Mouse (Mus musculus): ENCODE results near the gene Tcte2. TPM values are rescaled to one million over a fixed set of nuclear protein-coding genes. Genes with fewer than 3 reads are reported as not detected.

Tcte2 gene
- polyA plus RNA-seq, 1 experiment from 2014 or later, result 5.0 TPM

GRCm38 (mm10) chr17:13746330-13746729 is 15.3 kb downstream of the Tcte2 start:
- Histone ChIP-seq H3K36me3 (ENCODE audit: control insufficient read depth, insufficient read depth, low read length) (no peaks in the 10 kb centered on the region), H3K27ac (replicated peaks in 1 of 2; ENCODE audit: control insufficient read depth in 1 of 2, insufficient read depth in 1 of 2, low read depth in 2 of 2, low read length in 2 of 2) (no peak overlapping the region), H3K9me3 (ENCODE audit: control insufficient read depth, low read length) (no peaks in the 10 kb centered on the region), H3K9ac (ENCODE audit: low read length) (no peak overlapping the region), H3K4me1 (ENCODE audit: control insufficient read depth in 2 of 2, insufficient read depth in 2 of 2, low read length in 2 of 2) (peaks cover 28 to 40% of the 10 kb centered on the region in 2 experiments), H3K4me3 (ENCODE audit: control insufficient read depth in 1 of 2, insufficient read depth in 1 of 2, low read depth in 1 of 2, low read length in 2 of 2) (no peak overlapping the region), H3K4me2 (ENCODE audit: low read length) (no peak overlapping the region), H3K27me3 (ENCODE audit: control insufficient read depth, insufficient read depth, low read length) (no peaks in the 10 kb centered on the region)
- 61% methylated on average over 6 of the region's 6 CpGs for whole genome bisulfite sequencing
- no peak for ATAC-seq (ENCODE audit: insufficient number of reproducible peaks, insufficient read depth, low FRiP score, low read depth)

- Histone ChIP-seq H3K27ac (replicated peaks in 1 of 2; ENCODE audit: control insufficient read depth in 1 of 2, insufficient read depth in 1 of 2, low read depth in 2 of 2, low read length in 2 of 2) (peak overlapping the region; percentile 3 to 46; a peak in 2 of 4 replicates), H3K36me3 (ENCODE audit: control insufficient read depth, insufficient read depth, low read length) (no peaks in the 10 kb centered on the region), H3K9ac (ENCODE audit: low read length) (no peak overlapping the region), H3K4me2 (ENCODE audit: low read length) (no peak overlapping the region), H3K27me3 (ENCODE audit: control insufficient read depth, insufficient read depth, low read length) (no peaks in the 10 kb centered on the region), H3K9me3 (ENCODE audit: control insufficient read depth, low read length) (no peaks in the 10 kb centered on the region), H3K4me3 (ENCODE audit: control insufficient read depth in 1 of 2, insufficient read depth in 1 of 2, low read depth in 1 of 2, low read length in 2 of 2) (no peak overlapping the region), H3K4me1 (ENCODE audit: control insufficient read depth in 2 of 2, insufficient read depth in 2 of 2, low read length in 2 of 2) (peaks cover 32 to 49% of the 10 kb centered on the region in 2 experiments)
- 43% methylated on average over 2 of the region's 2 CpGs for WGBS
- no peak for ATAC-seq (ENCODE audit: insufficient number of reproducible peaks, insufficient read depth, low FRiP score, low read depth)
Observed at GRCm38 (mm10) chr17:13745373-13745772, 16.3 kb downstream of the Tcte2 start.

GRCm38 (mm10) chr17:13744824-13745223 is 16.8 kb downstream of the Tcte2 start:
- Histone ChIP-seq H3K27me3 (ENCODE audit: control insufficient read depth, insufficient read depth, low read length) (no peaks in the 10 kb centered on the region), H3K4me1 (ENCODE audit: control insufficient read depth in 2 of 2, insufficient read depth in 2 of 2, low read length in 2 of 2) (peaks cover 32 to 52% of the 10 kb centered on the region in 2 experiments), H3K27ac (replicated peaks in 1 of 2; ENCODE audit: control insufficient read depth in 1 of 2, insufficient read depth in 1 of 2, low read depth in 2 of 2, low read length in 2 of 2) (peak overlapping the region; percentile 3 to 46; a peak in 3 of 4 replicates), H3K36me3 (ENCODE audit: control insufficient read depth, insufficient read depth, low read length) (no peaks in the 10 kb centered on the region), H3K4me2 (ENCODE audit: low read length) (no peak overlapping the region), H3K9me3 (ENCODE audit: control insufficient read depth, low read length) (no peaks in the 10 kb centered on the region), H3K4me3 (ENCODE audit: control insufficient read depth in 1 of 2, insufficient read depth in 1 of 2, low read depth in 1 of 2, low read length in 2 of 2) (no peak overlapping the region), H3K9ac (ENCODE audit: low read length) (no peak overlapping the region)
- 16% methylated on average over 4 of the region's 4 CpGs for WGBS
- no peak for ATAC-seq (ENCODE audit: insufficient number of reproducible peaks, insufficient read depth, low FRiP score, low read depth)

- H3K9me3 ChIP-seq (ENCODE audit: control insufficient read depth, low read length), result no peaks in the 10 kb centered on the region
- no peaks in the 10 kb centered on the region for H3K27me3 ChIP-seq (ENCODE audit: control insufficient read depth, insufficient read depth, low read length)
- no peaks in the 10 kb centered on the region for H3K36me3 ChIP-seq (ENCODE audit: control insufficient read depth, insufficient read depth, low read length)
- 70% methylated on average over 6 of the region's 6 CpGs for WGBS
- no peak overlapping the region for H3K9ac ChIP-seq (ENCODE audit: low read length)
- ATAC-seq (ENCODE audit: insufficient number of reproducible peaks, insufficient read depth, low FRiP score, low read depth), result no peak
- no peak overlapping the region for H3K4me2 ChIP-seq (ENCODE audit: low read length)
- no peak overlapping the region for H3K4me3 ChIP-seq (ENCODE audit: control insufficient read depth in 1 of 2, insufficient read depth in 1 of 2, low read depth in 1 of 2, low read length in 2 of 2)
- H3K27ac ChIP-seq (replicated peaks in 1 of 2; ENCODE audit: control insufficient read depth in 1 of 2, insufficient read depth in 1 of 2, low read depth in 2 of 2, low read length in 2 of 2), result no peak overlapping the region; a peak in 1 of 4 replicates
- peaks cover 32 to 52% of the 10 kb centered on the region in 2 experiments for H3K4me1 ChIP-seq (ENCODE audit: control insufficient read depth in 2 of 2, insufficient read depth in 2 of 2, low read length in 2 of 2)
Observed at GRCm38 (mm10) chr17:13744219-13744618, 17.4 kb downstream of the Tcte2 start.

- peak overlapping the region; percentile 61 for H3K9ac ChIP-seq (ENCODE audit: low read length)
- H3K27ac ChIP-seq (replicated peaks in 1 of 2; ENCODE audit: control insufficient read depth in 1 of 2, insufficient read depth in 1 of 2, low read depth in 2 of 2, low read length in 2 of 2), result peak overlapping the region; percentile 52 to 81
- H3K4me2 ChIP-seq (ENCODE audit: low read length), result peak overlapping the region; percentile 25; the same call in 1 of the 2 replicates
- no peaks in the 10 kb centered on the region for H3K27me3 ChIP-seq (ENCODE audit: control insufficient read depth, insufficient read depth, low read length)
- no peaks in the 10 kb centered on the region for H3K9me3 ChIP-seq (ENCODE audit: control insufficient read depth, low read length)
- peaks cover 32 to 52% of the 10 kb centered on the region in 2 experiments for H3K4me1 ChIP-seq (ENCODE audit: control insufficient read depth in 2 of 2, insufficient read depth in 2 of 2, low read length in 2 of 2)
- no peak overlapping the region for H3K4me3 ChIP-seq (ENCODE audit: control insufficient read depth in 1 of 2, insufficient read depth in 1 of 2, low read depth in 1 of 2, low read length in 2 of 2)
- 7% methylated on average over 5 of the region's 5 CpGs for WGBS
- no peak for ATAC-seq (ENCODE audit: insufficient number of reproducible peaks, insufficient read depth, low FRiP score, low read depth)
- no peaks in the 10 kb centered on the region for H3K36me3 ChIP-seq (ENCODE audit: control insufficient read depth, insufficient read depth, low read length)
Observed at GRCm38 (mm10) chr17:13743709-13744079, 17.9 kb downstream of the Tcte2 start.

GRCm38 (mm10) chr17:13742941-13743708 is 18.5 kb downstream of the Tcte2 start:
- no peak for ATAC-seq (ENCODE audit: insufficient number of reproducible peaks, insufficient read depth, low FRiP score, low read depth)
- WGBS, result 29% methylated on average over 7 of the region's 7 CpGs
- peak overlapping the region; percentile 25; the same call in 1 of the 2 replicates for H3K4me2 ChIP-seq (ENCODE audit: low read length)
- peaks cover 36 to 57% of the 10 kb centered on the region in 2 experiments for H3K4me1 ChIP-seq (ENCODE audit: control insufficient read depth in 2 of 2, insufficient read depth in 2 of 2, low read length in 2 of 2)
- H3K27me3 ChIP-seq (ENCODE audit: control insufficient read depth, insufficient read depth, low read length), result no peaks in the 10 kb centered on the region
- H3K27ac ChIP-seq (replicated peaks in 1 of 2; ENCODE audit: control insufficient read depth in 1 of 2, insufficient read depth in 1 of 2, low read depth in 2 of 2, low read length in 2 of 2), result peak overlapping the region; percentile 52 to 81
- H3K9ac ChIP-seq (ENCODE audit: low read length), result peak overlapping the region; percentile 61
- H3K4me3 ChIP-seq (ENCODE audit: control insufficient read depth in 1 of 2, insufficient read depth in 1 of 2, low read depth in 1 of 2, low read length in 2 of 2), result no peak overlapping the region
- no peaks in the 10 kb centered on the region for H3K36me3 ChIP-seq (ENCODE audit: control insufficient read depth, insufficient read depth, low read length)
- H3K9me3 ChIP-seq (ENCODE audit: control insufficient read depth, low read length), result no peaks in the 10 kb centered on the region

- H3K4me3 ChIP-seq (ENCODE audit: control insufficient read depth in 1 of 2, insufficient read depth in 1 of 2, low read depth in 1 of 2, low read length in 2 of 2), result no peak overlapping the region
- H3K27ac ChIP-seq (replicated peaks in 1 of 2; ENCODE audit: control insufficient read depth in 1 of 2, insufficient read depth in 1 of 2, low read depth in 2 of 2, low read length in 2 of 2), result no peak overlapping the region
- no peak overlapping the region for H3K9ac ChIP-seq (ENCODE audit: low read length)
- H3K9me3 ChIP-seq (ENCODE audit: control insufficient read depth, low read length), result no peaks in the 10 kb centered on the region
- H3K4me2 ChIP-seq (ENCODE audit: low read length), result no peak overlapping the region
- no peaks in the 10 kb centered on the region for H3K27me3 ChIP-seq (ENCODE audit: control insufficient read depth, insufficient read depth, low read length)
- H3K36me3 ChIP-seq (ENCODE audit: control insufficient read depth, insufficient read depth, low read length), result no peaks in the 10 kb centered on the region
- 44% methylated on average over 2 of the region's 2 CpGs for WGBS
- peaks cover 43 to 57% of the 10 kb centered on the region in 2 experiments for H3K4me1 ChIP-seq (ENCODE audit: control insufficient read depth in 2 of 2, insufficient read depth in 2 of 2, low read length in 2 of 2)
- no peak for ATAC-seq (ENCODE audit: insufficient number of reproducible peaks, insufficient read depth, low FRiP score, low read depth)
Observed at GRCm38 (mm10) chr17:13742334-13742733, 19.3 kb downstream of the Tcte2 start.

Measured in heart, embryonic 14.5 days (tissue).